Mouse (Mus musculus) midbrain, embryonic 10.5 days (tissue): ENCODE data around the gene Cntln. TPM values are rescaled to one million over a fixed set of nuclear protein-coding genes. Genes with fewer than 3 reads are reported as not detected.

Source experiments
- DNase-seq: peaks from one replicate; pipeline ENCODE4 v3.0.0-alpha.2; 2017; ENCODE audit warnings: low spot score
- H3K27ac ChIP-seq: fragments of 300-500 bp; sonication (generic); replicated peaks from 2 replicates; pipeline ENCODE4 v1.5.1; 2016; ENCODE audit warnings: mild to moderate bottlenecking
- H3K27me3 ChIP-seq: fragments of 300-500 bp; sonication (generic); 2 replicates; pipeline ENCODE4 v1.6.1; 2016; ENCODE audit warnings: low read depth, mild to moderate bottlenecking; ENCODE audit not compliant: poor library complexity, severe bottlenecking
- H3K36me3 ChIP-seq: fragments of 300-500 bp; sonication (generic); 2 replicates; pipeline ENCODE4 v1.6.1; 2016; ENCODE audit warnings: mild to moderate bottlenecking, moderate library complexity
- H3K4me1 ChIP-seq: fragments of 300-500 bp; sonication (generic); 2 replicates; pipeline ENCODE4 v1.6.1; 2016
- H3K4me3 ChIP-seq: fragments of 300-500 bp; sonication (generic); 2 replicates; pipeline ENCODE4 v1.5.1; 2016; ENCODE audit warnings: mild to moderate bottlenecking, moderate library complexity
- H3K9me3 ChIP-seq: fragments of 300-500 bp; sonication (generic); replicated peaks from 2 replicates; pipeline ENCODE4 v1.6.1; 2016; ENCODE audit warnings: mild to moderate bottlenecking
- WGBS: fragments of 180-500 bp; shearing (Covaris S2); methylation state at CpG from one replicate; pipeline ENCODE4 v1.1.7; 2016; 5-methylcytosine and 5-hydroxymethylcytosine counted together
- polyA plus RNA-seq: library from polyadenylated mRNA; unstranded; fragments of >200 nt; fragmentation: Nextera tagmentation; extraction: Ambion mirVana; gene quantifications from 2 replicates; pipeline ENCODE4 v1.2.1, GENCODE M21; 2016

Cntln gene
- polyA plus RNA-seq, 1 experiment from 2014 or later = 5.2 TPM

GRCm38 (mm10) chr4:85178394-85179051, 294.4 kb downstream of the Cntln start:
- DNase-seq = no peak
- no peak overlapping the region for H3K4me3 ChIP-seq
- no peaks in the 10 kb centered on the region for H3K27me3 ChIP-seq
- no peaks in the 10 kb centered on the region for H3K4me1 ChIP-seq
- no peak overlapping the region for H3K27ac ChIP-seq
- WGBS = 92% methylated on average over 9 of the region's 9 CpGs
- H3K36me3 ChIP-seq = no peaks in the 10 kb centered on the region
- no peaks in the 10 kb centered on the region for H3K9me3 ChIP-seq

Other genes with a start within 250 kb of the Cntln start
- 4.3 and 7.0 TPM in 2 replicates for gene Bnc2, start 209.0 kb upstream of the Cntln start, polyA plus RNA-seq